Mouse (Mus musculus) thymus, postnatal 25 days (tissue): ENCODE results near the gene Gm3233.
"Not testable (repeated sequence)": the region's sequence is repeated elsewhere in the genome, so short reads cannot be mapped to it uniquely, and the experiment has no call there.

Experiments
- DNase-seq: peaks from one replicate; pipeline ENCODE4 v3.0.0; 2022

Gene Gm3233

DNA sequence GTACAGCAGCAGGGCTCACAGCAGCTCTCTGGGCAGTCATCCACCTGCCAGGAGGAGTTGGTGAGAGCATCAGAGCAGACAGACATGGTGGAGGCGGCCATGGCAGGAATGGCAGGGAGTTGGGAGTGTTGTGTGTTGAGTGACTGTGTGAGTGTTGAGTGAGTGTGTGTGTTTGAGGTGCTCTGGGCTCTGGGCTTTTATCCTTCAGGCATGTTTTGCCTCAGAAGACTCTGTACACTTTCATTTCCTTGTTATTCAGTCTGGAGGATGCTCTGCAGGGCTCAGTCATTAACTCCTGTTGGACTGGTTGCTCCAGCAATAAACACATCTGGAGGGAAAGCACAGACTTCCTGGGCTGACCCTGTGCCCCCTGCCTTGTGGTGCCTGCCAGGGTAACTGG is at the start of gene Gm3233:
Gm3233 (minus strand) TSS at position 101 of the 400 bp plus-strand sequence.
- DNase-seq = not testable (repeated sequence)

DNA sequence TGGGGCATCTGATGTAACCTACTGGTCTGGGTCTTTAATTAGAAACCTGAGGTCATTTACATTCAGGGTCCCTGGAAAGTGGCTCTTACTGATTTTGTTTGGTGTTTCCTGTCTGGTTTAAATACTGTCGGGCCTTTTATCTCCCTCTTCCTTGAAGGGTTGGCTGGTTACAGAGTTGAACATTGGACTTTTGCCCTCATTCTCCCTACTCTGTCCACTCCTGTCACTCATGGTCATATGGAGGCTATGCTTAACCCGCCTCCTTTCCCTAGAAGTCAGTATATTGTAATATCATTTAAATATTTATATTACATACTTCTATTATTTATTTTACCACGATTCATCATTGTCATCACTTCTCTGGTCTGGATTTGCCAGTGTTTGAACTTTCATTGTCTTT is 44.6 kb upstream of the Gm3233 start:
- DNase-seq = no peak

DNA sequence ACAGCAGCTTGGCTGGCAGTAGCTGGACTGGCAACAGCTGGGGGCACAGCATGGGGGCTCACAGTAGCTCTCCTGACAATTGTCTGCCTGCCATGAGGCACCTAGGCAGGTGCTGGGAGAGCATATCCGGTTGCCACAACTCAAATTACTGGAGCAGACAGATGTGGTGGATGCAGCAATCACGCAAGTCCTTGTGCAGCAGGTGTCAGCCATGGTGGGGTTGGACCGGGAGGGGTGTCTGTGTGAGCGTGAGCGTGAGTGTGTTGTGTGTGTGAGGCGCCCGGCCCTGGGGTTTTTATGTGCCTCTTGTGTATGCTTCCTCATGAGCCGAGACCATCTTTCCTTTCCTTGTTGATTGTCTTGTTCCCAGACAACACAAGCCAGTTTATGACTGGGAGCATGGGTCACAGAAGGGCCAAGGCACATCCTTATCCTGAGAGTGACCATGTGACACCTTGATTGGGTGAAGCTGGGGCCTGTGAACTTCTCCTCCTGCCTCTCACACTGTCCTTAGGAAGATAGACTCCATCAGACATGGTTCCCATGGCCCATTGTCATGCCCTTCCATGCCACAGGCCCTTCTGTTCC is 39.5 kb upstream of the Gm3233 start, which contains the start of gene Gm19668:
Gm19668 (minus strand) TSS at position 213 of the 588 bp plus-strand sequence.
- no peak for DNase-seq

DNA sequence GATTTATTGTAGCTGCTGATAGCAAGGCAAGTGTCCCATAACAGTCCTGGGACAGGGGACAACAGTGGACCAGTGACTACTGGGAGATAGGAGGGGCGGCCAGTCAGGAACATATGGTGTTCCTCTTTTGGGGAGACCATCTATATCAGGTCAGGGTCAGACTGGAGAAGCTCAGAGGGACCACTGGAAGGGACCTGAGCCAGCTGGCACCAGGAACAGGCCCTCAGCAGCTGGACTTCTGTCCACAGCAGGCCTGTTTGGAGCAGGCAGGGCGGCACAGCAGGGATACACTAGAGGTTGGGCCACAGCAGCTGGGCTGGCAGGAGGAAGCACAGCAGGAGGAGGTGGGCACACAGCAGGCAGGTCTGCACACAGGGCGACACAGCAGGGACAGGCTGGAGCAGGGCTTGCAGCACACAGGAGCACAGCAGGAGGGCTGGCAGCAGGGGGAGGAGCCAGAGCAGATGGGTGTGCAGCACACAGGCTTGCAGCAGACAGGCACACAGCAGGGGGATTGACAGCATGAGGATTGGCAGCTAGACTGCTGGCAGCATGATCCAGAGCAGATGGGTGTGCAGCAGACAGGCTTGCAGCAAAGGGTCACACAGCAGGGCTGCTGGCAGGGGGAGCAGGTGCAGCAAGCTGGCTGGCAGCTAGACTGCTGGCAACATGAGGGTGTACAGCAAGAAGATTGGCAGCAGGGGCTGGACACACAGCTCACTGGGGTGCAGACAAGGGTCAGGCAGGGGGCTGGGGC is 38.9 kb upstream of the Gm3233 start:
- not testable (repeated sequence) for DNase-seq

DNA sequence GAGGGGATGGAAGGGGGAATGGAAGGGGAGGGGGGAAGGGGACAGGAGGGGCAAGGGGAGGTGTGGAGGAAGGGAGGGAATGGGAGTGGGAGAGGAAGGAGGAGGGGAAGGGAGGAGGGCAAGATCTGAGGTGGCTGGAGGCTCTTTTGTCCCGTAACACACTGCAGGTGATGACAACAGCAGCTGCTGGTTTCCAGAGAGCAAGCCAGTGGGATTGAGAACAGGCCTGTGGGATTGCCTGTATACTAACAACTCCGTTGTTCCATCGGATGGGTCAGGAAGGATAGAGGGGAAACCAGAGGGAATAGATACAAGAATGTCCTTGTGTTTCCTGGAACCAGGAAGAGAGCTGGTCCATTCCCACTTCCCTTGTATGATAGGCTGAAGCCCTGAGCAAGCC is 38.2 kb upstream of the Gm3233 start:
- no peak for DNase-seq

DNA sequence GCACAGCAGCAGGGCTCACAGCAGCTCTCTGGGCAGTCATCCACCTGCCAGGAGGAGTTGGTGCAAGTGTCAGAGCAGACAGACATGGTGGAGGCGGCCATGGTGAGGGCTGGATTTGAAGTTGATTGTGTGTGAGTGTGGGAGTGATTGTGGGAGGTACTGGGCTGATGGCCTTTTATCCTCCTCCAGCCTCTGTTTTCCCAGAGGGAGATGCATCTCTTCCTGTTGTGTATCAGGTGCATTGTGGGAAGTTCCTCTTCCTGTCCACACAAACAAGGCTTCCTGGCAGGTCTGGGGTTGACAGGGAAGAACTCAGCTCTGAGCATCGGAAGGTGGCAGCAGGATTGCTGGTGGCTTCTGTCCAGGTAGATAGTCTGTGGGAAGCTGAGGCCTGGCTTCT is 35.5 kb upstream of the Gm3233 start, which contains the start of gene Gm9639:
Gm9639 (minus strand) TSS at position 101 of the 400 bp plus-strand sequence.
- DNase-seq = no peak

DNA sequence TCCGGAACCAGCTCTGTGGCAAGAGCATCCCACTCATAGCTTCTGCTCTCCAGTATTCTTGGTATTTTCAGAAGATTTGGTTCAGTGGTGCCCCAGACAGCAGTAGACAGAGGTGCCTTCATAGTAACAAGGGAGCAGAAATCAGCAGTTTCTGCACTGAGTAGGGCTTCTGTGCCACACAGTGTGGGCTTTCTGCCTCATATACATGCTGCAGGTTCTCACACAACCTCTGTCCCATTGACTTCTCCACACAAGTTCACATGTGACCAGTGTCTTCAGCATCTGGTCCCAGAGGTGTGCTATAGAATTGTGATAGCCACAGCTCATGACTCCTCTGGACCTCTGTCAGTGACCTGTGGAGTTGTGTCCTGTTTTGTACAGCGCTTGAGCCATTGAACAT is 29.1 kb upstream of the Gm3233 start:
- DNase-seq = no peak

DNA sequence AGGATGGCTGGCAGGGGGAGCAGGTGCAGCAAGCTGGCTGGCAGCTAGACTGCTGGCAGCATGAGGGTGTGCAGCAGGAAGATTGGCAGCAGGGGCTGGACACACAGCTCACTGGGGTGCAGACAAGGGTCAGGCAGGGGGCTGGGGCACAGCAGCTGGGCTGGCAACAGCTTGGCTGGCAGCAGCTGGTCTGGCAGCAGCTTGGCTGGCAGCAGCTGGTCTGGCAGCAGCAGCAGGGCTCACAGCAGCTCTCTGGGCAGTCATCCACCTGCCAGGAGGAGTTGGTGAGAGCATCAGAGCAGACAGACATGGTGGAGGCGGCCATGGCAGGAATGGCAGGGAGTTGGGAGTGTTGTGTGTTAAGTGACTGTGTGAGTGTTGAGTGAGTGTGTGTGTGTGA is 28.4 kb upstream of the Gm3233 start, which contains the start of gene Gm7137:
Gm7137 (minus strand) TSS at position 325 of the 400 bp plus-strand sequence.
- DNase-seq = not testable (repeated sequence)

DNA sequence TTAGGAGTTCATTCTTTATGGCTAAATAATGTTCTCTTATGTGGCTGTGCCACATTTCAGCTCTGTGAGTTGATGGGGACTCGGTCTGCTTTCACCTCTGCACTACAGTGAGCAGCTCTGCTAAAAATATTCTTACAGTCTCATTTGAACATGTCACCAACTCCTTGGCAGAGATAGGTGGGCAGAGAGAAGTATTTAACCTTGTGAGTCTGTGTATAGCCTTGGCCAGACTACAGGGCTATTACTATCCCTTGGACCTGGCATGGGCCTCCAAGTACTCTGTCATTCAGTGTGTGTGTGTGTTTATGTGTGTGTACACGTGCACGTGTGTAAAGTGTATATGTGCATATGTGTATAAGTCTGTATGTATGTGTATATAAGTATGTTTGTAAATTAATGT is 23.9 kb upstream of the Gm3233 start:
- DNase-seq = not testable (repeated sequence)

DNA sequence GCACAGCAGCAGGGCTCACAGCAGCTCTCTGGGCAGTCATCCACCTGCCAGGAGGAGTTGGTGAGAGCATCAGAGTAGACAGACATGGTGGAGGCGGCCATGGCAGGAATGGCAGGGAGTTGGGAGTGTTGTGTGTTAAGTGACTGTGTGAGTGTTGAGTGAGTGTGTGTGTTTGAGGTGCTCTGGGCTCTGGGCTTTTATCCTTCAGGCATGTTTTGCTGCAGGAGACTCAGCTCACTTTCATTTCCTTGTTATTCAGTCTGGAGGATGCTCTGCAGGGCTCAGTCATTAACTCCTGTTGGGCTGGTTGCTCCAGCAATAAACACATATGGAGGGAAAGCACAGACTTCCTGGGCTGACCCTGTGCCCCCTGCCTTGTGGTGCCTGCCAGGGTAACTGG is 23.0 kb upstream of the Gm3233 start, which contains the start of gene Gm3250:
Gm3250 (minus strand) TSS at position 101 of the 400 bp plus-strand sequence.
- DNase-seq = not testable (repeated sequence)

DNA sequence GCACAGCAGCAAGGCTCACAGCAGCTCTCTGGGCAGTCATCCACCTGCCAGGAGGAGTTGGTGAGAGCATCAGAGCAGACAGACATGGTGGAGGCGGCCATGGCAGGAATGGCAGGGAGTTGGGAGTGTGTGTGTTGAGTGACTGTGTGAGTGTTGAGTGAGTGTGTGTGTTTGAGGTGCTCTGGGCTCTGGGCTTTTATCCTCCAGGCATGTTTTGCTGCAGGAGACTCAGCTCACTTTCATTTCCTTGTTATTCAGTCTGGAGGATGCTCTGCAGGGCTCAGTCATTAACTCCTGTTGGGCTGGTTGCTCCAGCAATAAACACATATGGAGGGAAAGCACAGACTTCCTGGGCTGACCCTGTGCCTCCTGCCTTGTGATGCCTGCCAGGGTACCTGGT is 17.4 kb upstream of the Gm3233 start, which contains the start of gene Gm7138:
Gm7138 (minus strand) TSS at position 101 of the 400 bp plus-strand sequence.
- not testable (repeated sequence) for DNase-seq

DNA sequence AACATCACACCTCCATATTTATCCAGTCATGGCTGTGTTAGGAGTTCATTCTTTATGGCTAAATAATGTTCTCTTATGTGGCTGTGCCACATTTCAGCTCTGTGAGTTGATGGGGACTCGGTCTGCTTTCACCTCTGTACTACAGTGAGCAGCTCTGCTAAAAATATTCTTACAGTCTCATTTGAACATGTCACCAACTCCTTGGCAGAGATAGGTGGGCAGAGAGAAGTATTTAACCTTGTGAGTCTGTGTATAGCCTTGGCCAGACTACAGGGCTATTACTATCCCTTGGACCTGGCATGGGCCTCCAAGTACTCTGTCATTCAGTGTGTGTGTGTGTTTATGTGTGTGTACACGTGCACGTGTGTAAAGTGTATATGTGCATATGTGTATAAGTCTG is 12.7 kb upstream of the Gm3233 start:
- not testable (repeated sequence) for DNase-seq

DNA sequence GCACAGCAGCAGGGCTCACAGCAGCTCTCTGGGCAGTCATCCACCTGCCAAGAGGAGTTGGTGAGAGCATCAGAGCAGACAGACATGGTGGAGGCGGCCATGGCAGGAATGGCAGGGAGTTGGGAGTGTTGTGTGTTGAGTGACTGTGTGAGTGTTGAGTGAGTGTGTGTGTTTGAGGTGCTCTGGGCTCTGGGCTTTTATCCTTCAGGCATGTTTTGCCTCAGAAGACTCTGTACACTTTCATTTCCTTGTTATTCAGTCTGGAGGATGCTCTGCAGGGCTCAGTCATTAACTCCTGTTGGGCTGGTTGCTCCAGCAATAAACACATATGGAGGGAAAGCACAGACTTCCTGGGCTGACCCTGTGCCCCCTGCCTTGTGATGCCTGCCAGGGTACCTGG is 11.7 kb upstream of the Gm3233 start, which contains the start of gene Gm3238:
Gm3238 (minus strand) TSS at position 101 of the 400 bp plus-strand sequence.
- not testable (repeated sequence) for DNase-seq

DNA sequence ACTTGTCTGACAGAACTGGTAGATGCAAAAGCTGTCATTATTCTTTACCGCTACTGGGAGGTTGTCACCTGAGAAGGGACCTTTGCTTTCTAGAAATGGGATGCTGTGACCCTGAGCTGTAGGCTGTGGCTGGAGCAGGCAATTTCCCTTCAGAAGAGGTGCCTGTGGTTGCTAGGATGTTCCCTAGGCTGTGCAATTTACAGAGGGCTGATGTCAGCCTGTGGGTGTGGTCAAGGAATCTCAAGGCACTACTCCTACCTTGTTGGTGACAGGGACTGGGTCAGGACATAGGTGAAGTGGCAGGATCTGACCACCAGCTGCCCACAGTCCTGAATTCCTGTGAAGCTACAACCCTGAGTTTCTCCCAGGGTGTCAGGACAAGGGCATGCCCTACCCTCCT is 10.2 kb upstream of the Gm3233 start:
- no peak for DNase-seq

DNA sequence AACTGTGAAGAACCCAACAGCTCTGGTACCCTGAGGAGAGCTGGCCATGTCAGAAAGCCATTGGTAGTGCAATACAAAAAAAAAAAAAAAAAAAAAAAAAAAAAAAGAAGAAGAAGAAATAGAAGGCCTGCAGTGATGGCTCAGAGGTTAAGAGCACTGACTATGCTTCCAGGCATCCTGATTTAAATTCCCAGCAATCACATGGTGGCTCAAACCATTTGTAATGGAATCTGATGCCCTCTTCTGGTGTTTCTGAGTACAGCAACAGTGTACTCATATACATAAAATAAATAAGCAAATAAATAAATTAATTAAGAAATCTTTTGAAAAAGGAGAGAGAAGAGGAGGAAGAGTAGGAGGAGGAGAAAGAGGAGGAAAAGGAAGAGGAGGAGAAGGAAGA is 6.0 kb downstream of the Gm3233 start:
- DNase-seq = no peak

DNA sequence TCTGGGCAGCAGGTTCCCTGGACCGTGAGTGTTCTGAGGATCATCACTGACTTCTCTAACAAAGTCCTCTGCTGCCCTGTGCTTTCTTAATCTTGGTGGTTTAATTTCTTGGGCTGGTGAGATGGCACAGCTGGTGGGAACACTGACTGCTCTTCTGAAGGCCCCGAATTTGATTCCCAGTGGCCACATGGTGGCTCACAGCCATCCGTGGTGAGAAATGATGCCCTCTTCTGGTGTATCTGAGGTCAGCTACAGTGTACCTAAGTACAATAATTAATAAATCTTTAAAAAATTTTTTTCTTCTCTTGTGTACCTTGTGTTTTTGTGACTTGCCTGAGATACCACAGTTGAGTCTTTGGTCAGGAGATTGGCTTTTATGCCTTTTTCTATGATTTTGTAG is 7.2 kb downstream of the Gm3233 start:
- DNase-seq = not testable (repeated sequence)

DNA sequence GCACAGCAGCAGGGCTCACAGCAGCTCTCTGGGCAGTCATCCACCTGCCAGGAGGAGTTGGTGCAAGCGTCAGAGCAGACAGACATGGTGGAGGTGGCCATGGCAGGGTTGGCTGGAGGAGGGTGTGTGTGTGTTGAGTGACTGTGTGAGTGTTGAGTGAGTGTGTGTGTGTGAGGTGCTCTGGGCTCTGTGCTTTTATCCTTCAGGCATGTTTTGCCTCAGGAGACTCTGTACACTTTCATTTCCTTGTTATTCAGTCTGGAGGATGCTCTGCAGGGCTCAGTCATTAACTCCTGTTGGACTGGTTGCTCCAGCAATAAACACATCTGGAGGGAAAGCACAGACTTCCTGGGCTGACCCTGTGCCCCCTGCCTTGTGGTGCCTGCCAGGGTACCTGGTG is 8.2 kb downstream of the Gm3233 start, which contains the start of gene Gm9736:
Gm9736 (minus strand) TSS at position 101 of the 400 bp plus-strand sequence.
- DNase-seq = not testable (repeated sequence)

DNA sequence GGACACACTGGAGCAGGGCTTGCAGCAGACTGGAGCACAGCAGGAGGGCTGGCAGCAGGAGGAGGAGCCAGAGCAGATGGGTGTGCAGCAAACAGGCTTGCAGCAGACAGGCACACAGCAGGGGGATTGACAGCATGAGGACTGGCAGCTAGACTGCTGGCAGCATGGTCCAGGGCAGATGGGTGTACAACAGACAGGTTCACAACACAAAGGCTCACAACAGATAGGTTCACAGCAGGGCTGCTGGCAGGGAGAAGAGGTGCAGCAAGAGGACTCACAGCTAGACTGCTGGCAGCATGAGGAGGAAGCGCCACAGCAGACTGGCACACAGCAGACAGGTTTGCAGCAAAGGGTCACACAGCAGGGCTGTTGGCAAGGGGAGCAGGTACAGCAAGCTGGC is 8.8 kb downstream of the Gm3233 start:
- DNase-seq = not testable (repeated sequence)

DNA sequence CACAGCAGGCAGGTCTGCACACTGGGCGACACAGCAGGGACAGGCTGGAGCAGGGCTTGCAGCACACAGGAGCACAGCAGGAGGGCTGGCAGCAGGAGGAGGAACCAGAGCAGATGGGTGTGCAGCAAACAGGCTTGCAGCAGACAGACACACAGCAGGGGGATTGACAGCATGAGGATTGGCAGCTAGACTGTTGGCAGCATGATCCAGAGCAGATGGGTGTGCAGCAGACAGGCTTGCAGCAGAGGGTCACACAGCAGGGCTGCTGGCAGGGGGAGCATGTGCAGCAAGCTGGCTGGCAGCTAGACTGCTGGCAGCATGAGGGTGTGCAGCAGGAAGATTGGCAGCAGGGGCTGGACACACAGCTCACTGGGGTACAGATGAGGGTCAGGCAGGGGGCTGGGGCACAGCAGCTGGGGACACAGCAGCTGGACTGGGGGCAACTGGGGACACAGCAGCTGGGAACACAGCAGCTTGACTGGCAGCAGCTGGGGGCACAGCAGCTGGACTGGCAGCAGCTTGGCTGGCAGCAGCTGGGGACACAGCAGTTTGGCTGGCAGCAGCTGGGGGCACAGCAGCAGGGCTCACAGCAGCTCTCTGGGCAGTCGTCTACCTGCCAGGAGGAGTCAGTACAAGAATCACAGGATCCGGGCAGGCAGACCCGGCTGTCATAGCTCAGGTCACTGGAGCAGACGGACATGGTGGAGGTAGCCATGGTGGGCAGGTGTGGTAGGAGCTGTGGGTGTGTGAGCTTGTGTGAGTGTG is 17.4 kb downstream of the Gm3233 start, which contains the start of gene Gm18596:
Gm18596 (minus strand) TSS at position 715 of the 765 bp plus-strand sequence.
- DNase-seq = not testable (repeated sequence)

DNA sequence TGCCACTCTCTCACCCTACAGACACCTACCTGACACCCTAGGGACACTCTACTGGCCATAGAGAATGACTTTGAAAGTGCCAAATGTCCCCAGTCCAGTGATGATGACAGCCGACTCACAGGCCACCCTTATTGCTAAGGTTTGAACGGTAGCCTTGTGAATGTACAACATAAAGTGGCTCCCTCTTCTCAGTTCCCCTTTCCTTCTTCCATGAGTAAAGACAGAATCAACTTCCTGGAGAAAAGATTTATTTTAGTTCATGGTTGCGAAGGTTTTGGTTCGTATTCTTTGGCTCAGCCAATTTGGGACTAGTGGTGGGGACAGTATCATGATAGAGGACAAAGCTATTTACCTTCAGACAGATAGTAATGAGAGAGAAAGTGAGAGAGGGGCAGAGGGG is 20.6 kb downstream of the Gm3233 start:
- no peak for DNase-seq

DNA sequence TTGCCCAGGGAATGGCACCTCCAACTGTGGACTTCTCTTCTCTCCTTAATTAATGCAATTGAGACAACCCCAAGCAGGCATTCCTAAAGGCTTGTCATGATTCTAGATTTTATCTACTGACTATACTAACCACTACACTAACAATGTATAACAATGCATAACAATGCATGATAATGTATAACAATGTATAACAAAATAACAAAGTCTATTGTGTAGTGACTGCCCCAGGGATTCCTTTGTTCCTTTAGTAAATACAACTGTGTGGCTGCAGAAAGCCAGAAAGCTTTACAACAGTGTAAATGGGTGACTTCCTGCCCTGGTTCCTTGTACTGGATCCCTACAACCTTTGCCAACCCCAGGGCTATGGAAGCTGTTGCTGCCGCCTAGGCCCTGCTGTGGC is 23.6 kb downstream of the Gm3233 start:
- DNase-seq = no peak

DNA sequence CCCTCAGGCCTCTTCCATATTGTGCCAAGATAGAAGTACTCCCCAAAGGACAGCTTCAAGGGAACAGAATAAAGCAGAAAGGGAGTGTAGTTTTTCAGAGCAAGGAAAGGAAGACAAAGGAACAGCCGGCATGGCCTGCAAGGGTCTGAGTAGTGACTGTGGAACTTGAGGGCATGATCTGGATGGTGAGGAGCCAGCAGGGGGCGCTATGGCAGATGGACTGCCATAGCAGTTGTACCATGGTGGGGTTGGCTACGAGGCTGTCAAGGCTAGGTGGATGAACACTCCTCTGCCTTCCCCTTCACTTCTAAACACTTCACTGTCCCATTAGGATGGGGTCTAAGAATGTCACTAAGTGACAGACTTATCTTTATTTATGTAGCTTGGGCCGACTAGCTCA is 30.2 kb downstream of the Gm3233 start:
- DNase-seq = peak; percentile 6

DNA sequence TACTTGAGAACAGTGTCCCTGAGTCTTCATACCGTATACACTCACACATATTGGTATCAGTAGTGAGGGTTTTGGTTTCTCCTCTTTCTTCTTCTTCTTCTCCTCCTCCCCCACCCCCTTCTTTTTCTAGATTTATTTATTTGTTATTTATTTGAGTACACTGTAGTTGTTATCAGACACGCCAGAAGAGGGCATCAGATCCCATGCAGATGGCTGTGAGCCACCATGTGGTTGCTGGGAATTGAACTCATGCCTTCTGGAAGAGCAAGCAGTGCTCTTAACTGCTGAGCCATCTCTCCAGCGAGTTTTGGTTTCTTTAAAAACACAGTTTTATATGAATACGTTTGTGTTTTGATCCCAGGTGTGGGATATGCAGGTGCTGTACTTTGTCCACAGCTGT is 31.2 kb downstream of the Gm3233 start:
- no peak for DNase-seq
